ENCODE assay signal across 8 mouse cellular contexts in genomic region chr2:102657726-102658125, GRCm38 (mm10). TPM values are rescaled to one million over a fixed set of nuclear protein-coding genes. Genes with fewer than 3 reads are reported as not detected.
A peak's percentile ranks its signal among the peaks of the same experiment; 100 is the strongest.
DNase-seq lines count a peak whose midpoint lies in the region; ATAC-seq lines count a peak whose summit lies in the region.

No protein-coding gene starts in this region.

- peak overlapping the region; percentile 70; the same call in 1 of the 2 replicates for H3K4me3 ChIP-seq in heart, embryonic 13.5 days
- H3K4me3 ChIP-seq in hindbrain, embryonic 14.5 days (replicated peaks; ENCODE audit: low read length): peak overlapping the region; percentile 74
- H3K4me3 ChIP-seq in neural tube, embryonic 12.5 days: peak overlapping the region; percentile 78; the same call in 1 of the 2 replicates

- peaks cover 60% of the 10 kb centered on the region for H3K27me3 ChIP-seq in heart, embryonic 13.5 days (replicated peaks)
- no peaks in the 10 kb centered on the region for H3K27me3 ChIP-seq in hindbrain, embryonic 14.5 days (ENCODE audit: control insufficient read depth, insufficient read depth, low read length)
- H3K27me3 ChIP-seq in neural tube, embryonic 12.5 days (replicated peaks): no peaks in the 10 kb centered on the region; the same call in 1 of the 2 replicates

- peaks cover 14% of the 10 kb centered on the region for H3K4me1 ChIP-seq in heart, embryonic 13.5 days
- peaks cover 38% of the 10 kb centered on the region for H3K4me1 ChIP-seq in hindbrain, embryonic 14.5 days (replicated peaks; ENCODE audit: control insufficient read depth, insufficient read depth, low read length)
- H3K4me1 ChIP-seq in neural tube, embryonic 12.5 days: peaks cover 36% of the 10 kb centered on the region

- no peak overlapping the region for H3K27ac ChIP-seq in heart, embryonic 13.5 days (replicated peaks)
- peak overlapping the region; percentile 95 for H3K27ac ChIP-seq in hindbrain, embryonic 14.5 days
- H3K27ac ChIP-seq in neural tube, embryonic 12.5 days: peak overlapping the region; percentile 93; the same call in 1 of the 2 replicates

- H3K9ac ChIP-seq in heart, embryonic 13.5 days: no peak overlapping the region
- H3K9ac ChIP-seq in hindbrain, embryonic 14.5 days: peak overlapping the region; percentile 82
- H3K9ac ChIP-seq in neural tube, embryonic 12.5 days: 0 out of 2 replicates have a peak overlapping the region, but pooled peaks have one; percentile 81

- no peak for DNase-seq in heart, postnatal 4 days
- peak; percentile 61 to 65 for DNase-seq in cerebellum, postnatal 14 days
- no peak for DNase-seq in hindbrain, embryonic 14.5 days (ENCODE audit: low spot score)
- no peak for DNase-seq in urinary bladder, postnatal 10 days (ENCODE audit: low spot score)
- no peak for DNase-seq in testis, postnatal 10 days (ENCODE audit: low spot score)

- H3K4me2 ChIP-seq in heart, embryonic 13.5 days: peak overlapping the region; percentile 92
- H3K4me2 ChIP-seq in hindbrain, embryonic 14.5 days (replicated peaks): peak overlapping the region; percentile 73
- peak overlapping the region; percentile 73 for H3K4me2 ChIP-seq in neural tube, embryonic 12.5 days (replicated peaks)

- H3K36me3 ChIP-seq in heart, embryonic 13.5 days: no peaks in the 10 kb centered on the region
- H3K36me3 ChIP-seq in hindbrain, embryonic 14.5 days (replicated peaks; ENCODE audit: control insufficient read depth, insufficient read depth): no peaks in the 10 kb centered on the region
- no peaks in the 10 kb centered on the region for H3K36me3 ChIP-seq in neural tube, embryonic 12.5 days

- no peaks in the 10 kb centered on the region for H3K9me3 ChIP-seq in heart, embryonic 13.5 days
- no peaks in the 10 kb centered on the region for H3K9me3 ChIP-seq in hindbrain, embryonic 14.5 days (ENCODE audit: control insufficient read depth, low read length)
- H3K9me3 ChIP-seq in neural tube, embryonic 12.5 days: no peaks in the 10 kb centered on the region

- 23% methylated on average over 7 of the region's 7 CpGs for WGBS in heart, embryonic 13.5 days
- WGBS in hindbrain, embryonic 14.5 days: 1% methylated on average over 7 of the region's 7 CpGs
- 2% methylated on average over 7 of the region's 7 CpGs for WGBS in neural tube, embryonic 12.5 days

- no peak for ATAC-seq in heart, embryonic 13.5 days (ENCODE audit: extremely low read depth, insufficient number of reproducible peaks, low FRiP score, low TSS enrichment)
- ATAC-seq in hindbrain, embryonic 14.5 days (ENCODE audit: low FRiP score): peak; percentile 9; the same call in 1 of the 2 replicates
- peak; percentile 49 for ATAC-seq in neural tube, embryonic 12.5 days (ENCODE audit: low FRiP score, low read depth)
- ATAC-seq in megakaryocyte progenitor cell, adult 5-6 weeks (replicated peaks; ENCODE audit: poor library complexity): no peak

RNA-seq across cellular contexts. Expression of gene Slc1a2, which starts 0.7 kb away (rescaled TPM):
- 0.31 and 0.35 TPM in 2 replicates for polyA plus RNA-seq in heart, embryonic 13.5 days (2015; fragmentation: Nextera tagmentation; extraction: Ambion mirVana)
- under 1 TPM; 0.20 to 0.26 TPM for total RNA-seq in heart, postnatal 4 days (2021)
- 23.9 and 26.7 TPM in 2 replicates for polyA plus RNA-seq in hindbrain, embryonic 14.5 days (2014; fragmentation: Nextera tagmentation; extraction: Ambion mirVana)
- 16.2 and 16.6 TPM in 2 replicates for polyA plus RNA-seq in neural tube, embryonic 12.5 days (2016; fragmentation: Nextera tagmentation; extraction: Ambion mirVana)
- not detected in 2 replicates for total RNA-seq in megakaryocyte progenitor cell, adult 5-6 weeks (2015)
- not detected in 2 replicates for total RNA-seq in megakaryocyte progenitor cell, adult 5-6 weeks (2017)

Comparison
In these comparisons a context has a peak if more than half of its experiments do, and no peak if none do; other contexts are left out.
1. ATAC-seq: peak in hindbrain, embryonic 14.5 days (single experiment) and neural tube, embryonic 12.5 days (single experiment); none in heart, embryonic 13.5 days (single experiment) and megakaryocyte progenitor cell, adult 5-6 weeks (single experiment).
2. DNase-seq: peak in cerebellum, postnatal 14 days (2 of 2); none in heart, postnatal 4 days (single experiment), hindbrain, embryonic 14.5 days (single experiment), urinary bladder, postnatal 10 days (single experiment) and testis, postnatal 10 days (single experiment).
3. RNA of gene Slc1a2, which starts 0.7 kb away (polyA plus RNA-seq): 23.9 to 26.7 TPM in hindbrain, embryonic 14.5 days and 16.2 to 16.6 TPM in neural tube, embryonic 12.5 days; 0.31 to 0.35 TPM in heart, embryonic 13.5 days; every median in the first group is over 10 times any median in the second.
4. Peak in every context shown above with its lines, with median percentiles within 50 percentile points of each other: H3K4me2 ChIP-seq and H3K4me3 ChIP-seq.